Mouse (Mus musculus) megakaryocyte, embryonic 14.5 days (primary cell): Measurements from ENCODE around the gene Ppp1r18.
"Not testable (repeated sequence)": the region's sequence is repeated elsewhere in the genome, so short reads cannot be mapped to it uniquely, and the experiment has no call there.

Experiments used
- FLI1 ChIP-seq: IDR thresholded peaks from 2 replicates; pipeline ENCODE4 v1.6.1; 2012; ENCODE audit warnings: low read length, inconsistent platforms, mixed read lengths
- GATA1 ChIP-seq: IDR thresholded peaks from 3 replicates; pipeline ENCODE4 v1.6.1; 2012; ENCODE audit warnings: mixed read lengths, low read length, inconsistent platforms, borderline replicate concordance

GRCm38 (mm10) chr17:35839002-35839401 is 26.4 kb upstream of the Ppp1r18 start:
- TF ChIP-seq GATA1, FLI1: not testable (repeated sequence)
